Mouse (Mus musculus) CH12.LX (cell line): ENCODE measurements around the gene Timm13.

Experiments
- CHD1 ChIP-seq: IDR thresholded peaks from 2 replicates; pipeline ENCODE4 v1.6.1; 2012; ENCODE audit warnings: low read depth, low read length, improper control_type of control experiment, inconsistent platforms
- CTCF ChIP-seq, 2 experiments: IDR thresholded peaks in 1 of 2; conservative IDR thresholded peaks in 1 of 2; 2 replicates each; pipeline ENCODE4 v1.5.1; 2011 to 2012; ENCODE audit warnings: low read depth in 2 of 2, low read length in 2 of 2, improper control_type of control experiment in 1 of 2, inconsistent platforms in 1 of 2, mild to moderate bottlenecking in 1 of 2, moderate library complexity in 1 of 2
- RCOR1 ChIP-seq: conservative IDR thresholded peaks from 2 replicates; pipeline ENCODE4 v1.6.1; 2012; ENCODE audit warnings: low read depth, mild to moderate bottlenecking, inconsistent platforms, low read length, improper control_type of control experiment

GRCm38 (mm10) chr10:80949081-80949480, 48.3 kb upstream of the Timm13 start:
- TF ChIP-seq RCOR1: no peak
- no peak for TF ChIP-seq CHD1
- TF ChIP-seq CTCF (conservative IDR thresholded peaks at IDR 0.05 in 1 of 2, IDR thresholded peaks at IDR 0.05 in 1 of 2; ENCODE audit: low read depth in 2 of 2, low read length in 2 of 2): no peak
